Mouse (Mus musculus): ENCODE measurements around the gene Gpr155.

DNA sequence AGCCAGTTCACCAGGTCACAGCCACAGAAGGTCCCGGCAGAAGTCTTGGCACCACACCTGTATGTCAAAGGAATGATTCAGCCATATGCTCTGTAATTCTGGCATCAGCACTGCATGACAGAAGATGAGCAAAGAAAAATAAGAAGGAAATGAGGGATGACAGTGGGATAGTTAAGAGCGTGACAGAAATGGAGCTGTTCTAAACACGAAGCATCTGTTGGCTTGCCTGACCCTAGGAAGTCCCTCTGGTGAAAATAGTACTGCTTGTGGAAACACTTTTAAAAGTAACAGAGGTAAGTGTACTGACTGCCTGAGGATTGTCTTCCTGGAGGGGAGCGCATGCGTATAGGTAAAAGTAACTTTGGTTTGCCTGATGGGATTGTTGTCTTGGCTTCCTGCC, 42.7 kb downstream of the Gpr155 start:
- TF ChIP-seq POLR2A (IDR thresholded peaks at IDR 0.05; ENCODE audit: borderline replicate concordance, control insufficient read depth, low read depth, low read length), result no peak
- no peak for TF ChIP-seq CTCF (IDR thresholded peaks at IDR 0.05; ENCODE audit: control insufficient read depth, insufficient read depth, low read length)
